Mouse (Mus musculus) olfactory bulb, adult 2 months (tissue): ENCODE results near the gene Limch1.

Source experiments
- CTCF ChIP-seq: fragments of 200-500 bp; IDR thresholded peaks from 2 replicates; pipeline ENCODE4 v1.5.1; 2012; ENCODE audit warnings: low read depth, mild to moderate bottlenecking, low read length, moderate library complexity; ENCODE audit not compliant: insufficient read depth
- POLR2A ChIP-seq: fragments of 200-500 bp; IDR thresholded peaks from 2 replicates; pipeline ENCODE4 v1.6.1; 2012; ENCODE audit warnings: mild to moderate bottlenecking, low read depth, low read length, moderate library complexity; ENCODE audit not compliant: insufficient read depth

DNA sequence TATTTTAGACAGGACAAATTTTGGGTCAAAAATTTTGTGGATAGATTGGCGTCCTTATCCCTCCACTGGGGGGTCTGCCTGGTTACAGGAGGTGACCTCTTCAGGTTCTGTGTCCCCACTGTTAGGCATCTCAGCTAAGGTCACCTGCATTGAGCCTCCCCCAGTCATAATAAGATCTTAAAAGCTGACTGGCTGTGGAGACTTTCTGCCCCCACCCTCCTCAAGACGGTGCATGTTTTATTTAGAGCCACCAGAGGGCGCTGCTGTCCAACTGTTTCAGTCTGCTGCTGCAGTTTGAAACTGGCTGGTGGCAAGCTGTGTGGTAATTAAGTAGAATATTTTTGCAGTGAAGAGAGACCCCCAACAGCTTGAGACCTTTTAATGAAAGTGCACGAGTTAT lies 302.4 kb downstream of the Limch1 start:
- no peak for TF ChIP-seq POLR2A
- peak; percentile 71 for TF ChIP-seq CTCF
